Comparison of ENCODE assay signal across 21 mouse cellular contexts in genomic region chr3:89148567-89148966, GRCm38 (mm10). TPM values are rescaled to one million over a fixed set of nuclear protein-coding genes. Genes with fewer than 3 reads are reported as not detected.
DNase-seq lines count a peak whose midpoint lies in the region; ATAC-seq and TF ChIP-seq lines count a peak whose summit lies in the region.
"Had no signal": no experiment of that assay in that cellular context is flagged by ENCODE, and none has a peak within 500 bp of the region (broad histone marks: within the 10 kb centered on the region; RNA-seq: fewer than 3 reads in every experiment).

No protein-coding gene starts in this region.

- H3K4me2 ChIP-seq in kidney, embryonic 15.5 days: peak overlapping the region; percentile 82
- peak overlapping the region; percentile 56; the same call in 1 of the 2 replicates for H3K4me2 ChIP-seq in embryonic facial prominence, embryonic 12.5 days (replicated peaks)
- H3K4me2 ChIP-seq in liver, embryonic 15.5 days: peak overlapping the region; percentile 85

- no peak for TF ChIP-seq CTCF in gastrocnemius, adult 2 months (IDR thresholded peaks at IDR 0.05)

- H3K9ac ChIP-seq in kidney, embryonic 15.5 days: no peak overlapping the region
- no peak overlapping the region for H3K9ac ChIP-seq in embryonic facial prominence, embryonic 12.5 days
- no peak overlapping the region for H3K9ac ChIP-seq in liver, embryonic 15.5 days

- ATAC-seq in kidney, embryonic 15.5 days (replicated peaks; ENCODE audit: low FRiP score): no peak
- no peak for ATAC-seq in embryonic facial prominence, embryonic 12.5 days (ENCODE audit: insufficient number of reproducible peaks, insufficient read depth, low FRiP score, low TSS enrichment)
- no peak for ATAC-seq in liver, embryonic 15.5 days (ENCODE audit: insufficient read depth)

- H3K27ac ChIP-seq in kidney, embryonic 15.5 days: no peak overlapping the region
- H3K27ac ChIP-seq in embryonic facial prominence, embryonic 12.5 days: no peak overlapping the region
- no peak overlapping the region for H3K27ac ChIP-seq in limb, embryonic 10.5 days
- H3K27ac ChIP-seq in liver, embryonic 15.5 days (replicated peaks): peak overlapping the region; percentile 80; the same call in 1 of the 2 replicates
- no peak overlapping the region for H3K27ac ChIP-seq in gastrocnemius, adult 2 months
- H3K27ac ChIP-seq: heart, embryonic 13.5 days; stomach, postnatal 0 days had no signal

- intact Hi-C loops in gastrocnemius, adult 2 months (cut with DNase I): no loop called here

- no peak overlapping the region for H3K4me3 ChIP-seq in kidney, embryonic 15.5 days (replicated peaks)
- H3K4me3 ChIP-seq in embryonic facial prominence, embryonic 12.5 days: no peak overlapping the region
- peak overlapping the region; percentile 44; the same call in 1 of the 2 replicates for H3K4me3 ChIP-seq in limb, embryonic 10.5 days
- H3K4me3 ChIP-seq in liver, embryonic 15.5 days (replicated peaks): no peak overlapping the region
- H3K4me3 ChIP-seq in gastrocnemius, adult 2 months: no peak overlapping the region

- peaks cover 11% of the 10 kb centered on the region for H3K4me1 ChIP-seq in kidney, embryonic 15.5 days
- H3K4me1 ChIP-seq in embryonic facial prominence, embryonic 12.5 days: peaks cover 5% of the 10 kb centered on the region
- H3K4me1 ChIP-seq in limb, embryonic 10.5 days: peaks cover 34% of the 10 kb centered on the region
- peaks cover 79% of the 10 kb centered on the region for H3K4me1 ChIP-seq in liver, embryonic 15.5 days (replicated peaks)

- no peaks in the 10 kb centered on the region for H3K9me3 ChIP-seq in kidney, embryonic 15.5 days (replicated peaks)
- H3K9me3 ChIP-seq in embryonic facial prominence, embryonic 12.5 days: no peaks in the 10 kb centered on the region
- H3K9me3 ChIP-seq in limb, embryonic 10.5 days (replicated peaks): no peaks in the 10 kb centered on the region
- no peaks in the 10 kb centered on the region for H3K9me3 ChIP-seq in liver, embryonic 15.5 days (replicated peaks)
- H3K9me3 ChIP-seq: heart, embryonic 13.5 days had no signal

- 73% methylated on average over 14 of the region's 14 CpGs for WGBS in kidney, embryonic 15.5 days
- WGBS in embryonic facial prominence, embryonic 12.5 days: 67% methylated on average over 14 of the region's 14 CpGs
- WGBS in limb, embryonic 10.5 days: 67% methylated on average over 14 of the region's 14 CpGs
- 76% methylated on average over 14 of the region's 14 CpGs for WGBS in liver, embryonic 15.5 days (ENCODE audit: insufficient replicate concordance)

- no peak for DNase-seq in kidney, postnatal 14 days
- DNase-seq in limb, embryonic 10.5 days (ENCODE audit: low spot score): no peak
- no peak for DNase-seq in adrenal gland, adult 18-20 months (ENCODE audit: low spot score in 2 of 2)
- DNase-seq in gastrocnemius, adult 2 months: no peak
- DNase-seq: adrenal gland, adult 8-10 months; cerebellum, adult 8-10 months; heart, postnatal 4 days; kidney, adult 8-10 months; lung, adult 2 months; lung, postnatal 36 days; retina, postnatal 1 day; right cerebral cortex, postnatal 4 days had no signal

- H3K27me3 ChIP-seq in kidney, embryonic 15.5 days: peaks cover 50% of the 10 kb centered on the region
- peaks cover 48% of the 10 kb centered on the region for H3K27me3 ChIP-seq in embryonic facial prominence, embryonic 12.5 days
- H3K27me3 ChIP-seq in limb, embryonic 10.5 days (ENCODE audit: low read depth, poor library complexity, severe bottlenecking): peaks cover 68% of the 10 kb centered on the region
- H3K27me3 ChIP-seq in liver, embryonic 15.5 days: peaks cover 44% of the 10 kb centered on the region

- no peaks in the 10 kb centered on the region for H3K36me3 ChIP-seq in kidney, embryonic 15.5 days
- no peaks in the 10 kb centered on the region for H3K36me3 ChIP-seq in embryonic facial prominence, embryonic 12.5 days
- no peaks in the 10 kb centered on the region for H3K36me3 ChIP-seq in limb, embryonic 10.5 days
- H3K36me3 ChIP-seq in liver, embryonic 15.5 days (replicated peaks): peaks cover 29% of the 10 kb centered on the region
- H3K36me3 ChIP-seq: heart, embryonic 13.5 days had no signal

RNA-seq across cellular contexts. Expression of gene Hcn3, which starts 11.4 kb away (rescaled TPM):
- polyA plus RNA-seq in kidney, embryonic 15.5 days (2015; fragmentation: Nextera tagmentation; extraction: Ambion mirVana): 1.6 and 3.1 TPM in 2 replicates
- polyA plus RNA-seq in embryonic facial prominence, embryonic 12.5 days (2016; fragmentation: Nextera tagmentation; extraction: Ambion mirVana): 3.9 and 4.4 TPM in 2 replicates
- polyA plus RNA-seq in limb, embryonic 10.5 days (2016; fragmentation: Nextera tagmentation; extraction: Ambion mirVana): 1.3 and 1.6 TPM in 2 replicates
- polyA plus RNA-seq in liver, embryonic 15.5 days (2015; fragmentation: Nextera tagmentation; extraction: Ambion mirVana): 0.43 and 0.45 TPM in 2 replicates
- 1 to 10 TPM; 2.6 to 7.7 TPM for total RNA-seq in adrenal gland, adult 18-20 months (2021)
- total RNA-seq in gastrocnemius, adult 2 months (2021): under 1 TPM; 0.31 to 0.43 TPM

RNA-seq across cellular contexts. Expression of gene Pklr, which starts 12.6 kb away (rescaled TPM):
- 2.3 and 5.5 TPM in 2 replicates for polyA plus RNA-seq in kidney, embryonic 15.5 days (2015; fragmentation: Nextera tagmentation; extraction: Ambion mirVana)
- 0.27 and 1.0 TPM in 2 replicates for polyA plus RNA-seq in embryonic facial prominence, embryonic 12.5 days (2016; fragmentation: Nextera tagmentation; extraction: Ambion mirVana)
- 3.6 and 4.4 TPM in 2 replicates for polyA plus RNA-seq in limb, embryonic 10.5 days (2016; fragmentation: Nextera tagmentation; extraction: Ambion mirVana)
- polyA plus RNA-seq in liver, embryonic 15.5 days (2015; fragmentation: Nextera tagmentation; extraction: Ambion mirVana): 102 and 104 TPM in 2 replicates
- total RNA-seq in adrenal gland, adult 18-20 months (2021): not detected
- total RNA-seq in gastrocnemius, adult 2 months (2021): not detected
- total RNA-seq: gastrocnemius, adult 18-20 months; heart, postnatal 4 days; layer of hippocampus, postnatal 14 days; left cerebral cortex, postnatal 10 days had no signal
- polyA plus RNA-seq: thymus, postnatal 0 days had no signal

RNA-seq across cellular contexts. Expression of gene Clk2, which starts 16.0 kb away (rescaled TPM):
- 28.4 and 32.0 TPM in 2 replicates for polyA plus RNA-seq in kidney, embryonic 15.5 days (2015; fragmentation: Nextera tagmentation; extraction: Ambion mirVana)
- polyA plus RNA-seq in embryonic facial prominence, embryonic 12.5 days (2016; fragmentation: Nextera tagmentation; extraction: Ambion mirVana): 51.3 and 52.6 TPM in 2 replicates
- polyA plus RNA-seq in limb, embryonic 10.5 days (2016; fragmentation: Nextera tagmentation; extraction: Ambion mirVana): 40.1 and 44.8 TPM in 2 replicates
- 8.5 and 10.1 TPM in 2 replicates for polyA plus RNA-seq in liver, embryonic 15.5 days (2015; fragmentation: Nextera tagmentation; extraction: Ambion mirVana)
- total RNA-seq in adrenal gland, adult 18-20 months (2021): 10 to 100 TPM; 45.3 to 64.8 TPM
- total RNA-seq in gastrocnemius, adult 2 months (2021): 10 to 100 TPM; 16.0 to 21.4 TPM

RNA-seq across cellular contexts. Expression of gene Scamp3, which starts 28.7 kb away (rescaled TPM):
- polyA plus RNA-seq in kidney, embryonic 15.5 days (2015; fragmentation: Nextera tagmentation; extraction: Ambion mirVana): 122 and 133 TPM in 2 replicates
- polyA plus RNA-seq in embryonic facial prominence, embryonic 12.5 days (2016; fragmentation: Nextera tagmentation; extraction: Ambion mirVana): 108 and 109 TPM in 2 replicates
- 115 and 119 TPM in 2 replicates for polyA plus RNA-seq in limb, embryonic 10.5 days (2016; fragmentation: Nextera tagmentation; extraction: Ambion mirVana)
- polyA plus RNA-seq in liver, embryonic 15.5 days (2015; fragmentation: Nextera tagmentation; extraction: Ambion mirVana): 53.0 and 53.7 TPM in 2 replicates
- total RNA-seq in adrenal gland, adult 18-20 months (2021): 10 to 100 TPM; 72.1 to 87.0 TPM
- 10 to 100 TPM; 37.7 to 39.0 TPM for total RNA-seq in gastrocnemius, adult 2 months (2021)

RNA-seq across cellular contexts. Expression of gene Fam189b, which starts 34.4 kb away (rescaled TPM):
- polyA plus RNA-seq in kidney, embryonic 15.5 days (2015; fragmentation: Nextera tagmentation; extraction: Ambion mirVana): 37.1 and 50.4 TPM in 2 replicates
- 30.9 and 37.2 TPM in 2 replicates for polyA plus RNA-seq in embryonic facial prominence, embryonic 12.5 days (2016; fragmentation: Nextera tagmentation; extraction: Ambion mirVana)
- polyA plus RNA-seq in limb, embryonic 10.5 days (2016; fragmentation: Nextera tagmentation; extraction: Ambion mirVana): 32.2 and 35.0 TPM in 2 replicates
- 2.4 and 2.9 TPM in 2 replicates for polyA plus RNA-seq in liver, embryonic 15.5 days (2015; fragmentation: Nextera tagmentation; extraction: Ambion mirVana)
- 10 to 100 TPM; 15.4 to 16.2 TPM for total RNA-seq in adrenal gland, adult 18-20 months (2021)
- total RNA-seq in gastrocnemius, adult 2 months (2021): 10 to 100 TPM; 15.8 to 17.2 TPM

Comparison
In these comparisons a context has a peak if more than half of its experiments do, and no peak if none do; other contexts are left out.
1. RNA of gene Pklr, which starts 12.6 kb away (polyA plus RNA-seq): 102 to 104 TPM in liver, embryonic 15.5 days; 2.3 to 5.5 TPM in kidney, embryonic 15.5 days, 3.6 to 4.4 TPM in limb, embryonic 10.5 days and 0.27 to 1.0 TPM in embryonic facial prominence, embryonic 12.5 days; every median in the first group is over 10 times any median in the second.
2. Peak in every context shown above with its lines, with median percentiles within 50 percentile points of each other: H3K4me2 ChIP-seq.